Mouse (Mus musculus): Measurements from ENCODE around the gene Rundc3a. TPM values are rescaled to one million over a fixed set of nuclear protein-coding genes. Genes with fewer than 3 reads are reported as not detected.

Rundc3a gene
- total RNA-seq, 4 experiments from 2014 or later = 0.21 TPM; not detected in 3

- DNase-seq (ENCODE audit: low spot score in 2 of 2) = no peak
Observed at GRCm38 (mm10) chr11:102446581-102447461, 53.6 kb downstream of the Rundc3a start.

- DNase-seq (ENCODE audit: low spot score in 2 of 2) = peak in 1 of 2 experiments; percentile 40
Observed at GRCm38 (mm10) chr11:102447497-102447896, 54.3 kb downstream of the Rundc3a start, which contains the start of gene Fam171a2. TSS of gene Fam171a2 (minus strand) at chr11:102447682.

- no peak for DNase-seq (ENCODE audit: low spot score in 2 of 2)
Observed at GRCm38 (mm10) chr11:102448327-102448726, 55.1 kb downstream of the Rundc3a start.

GRCm38 (mm10) chr11:102449043-102450008, 56.1 kb downstream of the Rundc3a start:
- no peak for DNase-seq (ENCODE audit: low spot score in 2 of 2)

Small RNAs within 50 kb of the gene (microRNA-seq; reads per million reads assigned to microRNA genes)
- gene Mir6930 = not detected

Other genes starting within 250 kb of the Rundc3a start
- not detected for gene Nags, start 247.9 kb upstream of the Rundc3a start, total RNA-seq (2022)
- 10 to 100 TPM in 2 of 4 experiments, 1 to 10 TPM in 2; 8.9 to 10.5 (median 9.9) TPM for gene Tmem101, start 237.0 kb upstream of the Rundc3a start, total RNA-seq (2022)
- 100 to 1,000 TPM; 108 to 127 (median 111) TPM for gene Lsm12, start 208.1 kb upstream of the Rundc3a start, total RNA-seq (2022)
- gene G6pc3, start 203.8 kb upstream of the Rundc3a start, total RNA-seq (2022) = 10 to 100 TPM; 61.5 to 73.2 (median 63.8) TPM
- 10 to 100 TPM; 77.5 to 86.2 (median 83.2) TPM for gene Hdac5, start 163.2 kb upstream of the Rundc3a start, total RNA-seq (2022)
- gene BC030867, start 144.5 kb upstream of the Rundc3a start, total RNA-seq (2022) = not detected
- gene Asb16, start 124.7 kb upstream of the Rundc3a start, total RNA-seq (2022) = 10 to 100 TPM; 92.5 to 99.3 (median 93.6) TPM
- gene Tmub2, start 108.5 kb upstream of the Rundc3a start, total RNA-seq (2022) = 10 to 100 TPM; 14.7 to 15.8 (median 15.0) TPM
- gene Atxn7l3, start 96.8 kb upstream of the Rundc3a start, total RNA-seq (2022) = 10 to 100 TPM in 3 of 4 experiments, 1 to 10 TPM in 1; 9.3 to 14.5 (median 11.1) TPM
- gene Ubtf, start 73.7 kb upstream of the Rundc3a start, total RNA-seq (2022) = 10 to 100 TPM; 31.5 to 41.6 (median 38.2) TPM
- 1 to 10 TPM in 1 of 4 experiments, not detected in 3; 1.0 TPM for gene Slc4a1, start 27.2 kb upstream of the Rundc3a start, total RNA-seq (2022)
- 10 to 100 TPM; 61.2 to 72.2 (median 66.7) TPM for gene Slc25a39, start 14.5 kb downstream of the Rundc3a start, total RNA-seq (2022)
- 10 to 100 TPM; 12.2 to 21.8 (median 17.0) TPM for gene Grn, start 36.9 kb downstream of the Rundc3a start, total RNA-seq (2022)
- gene Fam171a2, start 54.3 kb downstream of the Rundc3a start, total RNA-seq (2022) = 1 to 10 TPM in 3 of 4 experiments, under 1 TPM in 1; 0.97 to 1.5 (median 1.2) TPM
- gene Itga2b, start 76.7 kb downstream of the Rundc3a start, total RNA-seq (2022) = 1 to 10 TPM in 1 of 4 experiments, under 1 TPM in 2, not detected in 1; 0.63 to 2.0 (median 0.72) TPM
- gene Gpatch8, start 163.0 kb downstream of the Rundc3a start, total RNA-seq (2022) = 10 to 100 TPM; 17.7 to 24.0 (median 22.8) TPM
- gene Gm11627, start 186.1 kb downstream of the Rundc3a start, total RNA-seq (2022) = under 1 TPM in 1 of 4 experiments, not detected in 3; 0.80 TPM
- gene Fzd2, start 211.0 kb downstream of the Rundc3a start, total RNA-seq (2022) = 1 to 10 TPM in 3 of 4 experiments, under 1 TPM in 1; 0.75 to 1.3 (median 1.1) TPM